Mouse (Mus musculus) heart, embryonic 11.5 days (tissue): ENCODE measurements at regions not wholly inside any gene's neighbourhood (a gene's known extent, or its start where the extent isn't known, plus 50 kb on each side); places are given as distances from the start of the nearest gene placed in this dataset.

Source experiments
- ATAC-seq: fragments of 200-750 bp; cut with Nextera tagmentation; replicated peaks from 2 replicates; pipeline ENCODE4 v1.8.0; 2017; ENCODE audit warnings: moderate library complexity; ENCODE audit not compliant: insufficient number of reproducible peaks, low FRiP score, low TSS enrichment
- H3K27ac ChIP-seq: fragments of 300-500 bp; sonication (generic); 2 replicates; pipeline ENCODE4 v1.5.1; 2014; ENCODE audit warnings: mild to moderate bottlenecking, low read depth, low read length
- H3K27me3 ChIP-seq: fragments of 300-500 bp; sonication (generic); 2 replicates; pipeline ENCODE4 v1.6.1; 2014; ENCODE audit warnings: mild to moderate bottlenecking, low read length, mixed read lengths; ENCODE audit not compliant: control insufficient read depth, insufficient read depth
- H3K36me3 ChIP-seq: fragments of 300-500 bp; sonication (generic); 2 replicates; pipeline ENCODE4 v1.6.1; 2014; ENCODE audit warnings: mild to moderate bottlenecking, low read length, moderate library complexity, mixed read lengths; ENCODE audit not compliant: control insufficient read depth, insufficient read depth
- H3K4me1 ChIP-seq: fragments of 300-500 bp; sonication (generic); 2 replicates; pipeline ENCODE4 v1.6.1; 2014; ENCODE audit warnings: low read length; ENCODE audit not compliant: control insufficient read depth, insufficient read depth
- H3K4me2 ChIP-seq: fragments of 300-500 bp; sonication (generic); 2 replicates; pipeline ENCODE4 v1.6.1; 2014; ENCODE audit warnings: mild to moderate bottlenecking, moderate library complexity
- H3K4me3 ChIP-seq: fragments of 300-500 bp; sonication (generic); 2 replicates; pipeline ENCODE4 v1.5.1; 2014; ENCODE audit warnings: low read depth, low read length
- H3K9ac ChIP-seq: fragments of 300-500 bp; sonication (generic); 2 replicates; pipeline ENCODE4 v1.6.1; 2014; ENCODE audit warnings: mild to moderate bottlenecking, low read depth, low read length, moderate library complexity
- H3K9me3 ChIP-seq: fragments of 300-500 bp; sonication (generic); replicated peaks from 2 replicates; pipeline ENCODE4 v1.6.1; 2016; ENCODE audit warnings: low read length; ENCODE audit not compliant: control insufficient read depth
- WGBS: fragments of 180-500 bp; shearing (Covaris S2); extraction: QIAGEN DNeasy Blood & Tissue Kit; methylation state at CpG from one replicate; pipeline ENCODE4 v1.1.7; 2014; ENCODE audit not compliant: insufficient replicate concordance; 5-methylcytosine and 5-hydroxymethylcytosine counted together

- Histone ChIP-seq H3K27ac (no peak overlapping the region), H3K36me3 (no peaks in the 10 kb centered on the region), H3K4me1 (no peaks in the 10 kb centered on the region), H3K4me3 (no peak overlapping the region), H3K9ac (no peak overlapping the region), H3K9me3 (no peaks in the 10 kb centered on the region), H3K27me3 (no peaks in the 10 kb centered on the region), H3K4me2 (no peak overlapping the region)
- no peak for ATAC-seq
- WGBS, result 88% methylated on average over 5 of the region's 5 CpGs
Observed at GRCm38 (mm10) chr1:62872771-62873170, 169.7 kb downstream of the Nrp2 start.

GRCm38 (mm10) chr1:62875631-62876030, 172.5 kb downstream of the Nrp2 start:
- H3K36me3 ChIP-seq, result no peaks in the 10 kb centered on the region
- 75% methylated on average over 9 of the region's 9 CpGs for WGBS
- H3K4me1 ChIP-seq, result no peaks in the 10 kb centered on the region
- H3K4me3 ChIP-seq, result no peak overlapping the region
- no peak for ATAC-seq
- no peak overlapping the region for H3K27ac ChIP-seq
- H3K27me3 ChIP-seq, result no peaks in the 10 kb centered on the region
- H3K9ac ChIP-seq, result no peak overlapping the region
- H3K4me2 ChIP-seq, result no peak overlapping the region
- H3K9me3 ChIP-seq, result no peaks in the 10 kb centered on the region

GRCm38 (mm10) chr1:62876685-62877084, 173.6 kb downstream of the Nrp2 start:
- no peaks in the 10 kb centered on the region for H3K4me1 ChIP-seq
- H3K9ac ChIP-seq, result no peak overlapping the region
- no peak overlapping the region for H3K27ac ChIP-seq
- no peaks in the 10 kb centered on the region for H3K36me3 ChIP-seq
- H3K4me3 ChIP-seq, result no peak overlapping the region
- no peak overlapping the region for H3K4me2 ChIP-seq
- WGBS, result 68% methylated on average over 3 of the region's 3 CpGs
- H3K27me3 ChIP-seq, result no peaks in the 10 kb centered on the region
- no peaks in the 10 kb centered on the region for H3K9me3 ChIP-seq
- no peak for ATAC-seq

GRCm38 (mm10) chr1:62880882-62881291, 177.8 kb downstream of the Nrp2 start:
- no peak overlapping the region for H3K4me2 ChIP-seq
- H3K4me1 ChIP-seq, result peaks cover 4% of the 10 kb centered on the region; the same call in 1 of the 2 replicates
- no peak for ATAC-seq
- H3K9me3 ChIP-seq, result no peaks in the 10 kb centered on the region
- H3K9ac ChIP-seq, result no peak overlapping the region
- H3K27ac ChIP-seq, result no peak overlapping the region
- no peak overlapping the region for H3K4me3 ChIP-seq
- H3K36me3 ChIP-seq, result no peaks in the 10 kb centered on the region
- no peaks in the 10 kb centered on the region for H3K27me3 ChIP-seq
- WGBS, result 76% methylated on average over 4 of the region's 4 CpGs

GRCm38 (mm10) chr1:62881477-62881876, 178.4 kb downstream of the Nrp2 start:
- no peak for ATAC-seq

GRCm38 (mm10) chr1:62882028-62882427, 178.9 kb downstream of the Nrp2 start:
- Histone ChIP-seq H3K4me1 (peaks cover 4% of the 10 kb centered on the region; the same call in 1 of the 2 replicates), H3K36me3 (no peaks in the 10 kb centered on the region), H3K27ac (no peak overlapping the region), H3K9ac (no peak overlapping the region), H3K4me2 (no peak overlapping the region), H3K9me3 (no peaks in the 10 kb centered on the region), H3K27me3 (no peaks in the 10 kb centered on the region), H3K4me3 (no peak overlapping the region)
- WGBS, result 78% methylated on average over 5 of the region's 5 CpGs
- ATAC-seq, result no peak

More at GRCm38 (mm10) chr1:62881477-62881876, 178.4 kb downstream of the Nrp2 start:
- H3K36me3 ChIP-seq, result no peaks in the 10 kb centered on the region
- no peaks in the 10 kb centered on the region for H3K9me3 ChIP-seq
- WGBS, result 81% methylated on average over 6 of the region's 6 CpGs
- no peak overlapping the region for H3K4me2 ChIP-seq
- H3K4me3 ChIP-seq, result no peak overlapping the region
- no peak overlapping the region for H3K9ac ChIP-seq
- no peaks in the 10 kb centered on the region for H3K27me3 ChIP-seq
- H3K4me1 ChIP-seq, result peaks cover 4% of the 10 kb centered on the region; the same call in 1 of the 2 replicates
- H3K27ac ChIP-seq, result no peak overlapping the region

GRCm38 (mm10) chr1:62884876-62885480, 181.9 kb downstream of the Nrp2 start:
- no peak overlapping the region for H3K27ac ChIP-seq
- H3K4me3 ChIP-seq, result no peak overlapping the region
- H3K9ac ChIP-seq, result no peak overlapping the region
- 44% methylated on average over 20 of the region's 20 CpGs for WGBS
- H3K4me2 ChIP-seq, result peak overlapping the region; percentile 29
- no peaks in the 10 kb centered on the region for H3K36me3 ChIP-seq
- peaks cover 4% of the 10 kb centered on the region; the same call in 1 of the 2 replicates for H3K4me1 ChIP-seq
- H3K9me3 ChIP-seq, result no peaks in the 10 kb centered on the region
- no peak for ATAC-seq
- H3K27me3 ChIP-seq, result no peaks in the 10 kb centered on the region

GRCm38 (mm10) chr1:62887585-62888483, 184.7 kb downstream of the Nrp2 start:
- Histone ChIP-seq H3K4me2 (no peak overlapping the region), H3K27me3 (no peaks in the 10 kb centered on the region), H3K9ac (no peak overlapping the region), H3K4me1 (peaks cover 4% of the 10 kb centered on the region; the same call in 1 of the 2 replicates), H3K36me3 (no peaks in the 10 kb centered on the region), H3K4me3 (no peak overlapping the region), H3K9me3 (no peaks in the 10 kb centered on the region), H3K27ac (no peak overlapping the region)
- ATAC-seq, result no peak
- 55% methylated on average over 9 of the region's 9 CpGs for WGBS
